Mouse (Mus musculus) spleen, postnatal 36 days (tissue): ENCODE measurements around the gene Olfr15.
"Not testable (repeated sequence)": the region's sequence is repeated elsewhere in the genome, so short reads cannot be mapped to it uniquely, and the experiment has no call there.

ENCODE experiments used
- DNase-seq, 2 experiments: peaks; one replicate each; pipeline ENCODE4 v3.0.0; 2022; ENCODE audit warnings: low spot score in 2 of 2, mixed read lengths in 1 of 2

The Olfr15 gene

DNA sequence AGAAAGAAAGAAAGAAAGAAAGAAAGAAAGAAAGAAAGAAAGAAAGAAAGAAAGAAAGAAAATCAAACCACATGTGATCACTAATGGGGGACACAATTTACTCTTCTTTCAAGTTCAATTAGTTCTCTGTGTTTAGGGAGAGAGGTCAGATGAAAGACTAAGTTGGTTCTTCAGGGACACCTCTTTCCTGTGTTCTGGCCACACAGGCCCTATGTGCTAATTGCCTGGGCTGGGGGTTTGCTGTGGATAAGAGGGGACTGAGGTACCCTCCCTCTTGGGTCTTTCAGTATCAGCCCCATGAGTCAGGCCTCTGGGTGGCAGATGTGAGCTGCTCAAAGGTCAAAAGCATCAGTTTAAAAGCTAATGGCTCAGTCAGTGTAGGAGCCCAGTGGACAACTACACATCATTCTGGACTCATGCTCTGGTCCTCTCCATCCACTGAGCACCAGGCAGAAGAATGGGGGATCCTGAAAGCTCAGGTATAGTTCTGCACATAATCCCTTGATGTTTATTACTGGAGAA, at the start of gene Olfr15:
Gene Olfr15 (plus strand): TSS at position 291 of the 522 bp plus-strand sequence.
- no peak for DNase-seq

DNA sequence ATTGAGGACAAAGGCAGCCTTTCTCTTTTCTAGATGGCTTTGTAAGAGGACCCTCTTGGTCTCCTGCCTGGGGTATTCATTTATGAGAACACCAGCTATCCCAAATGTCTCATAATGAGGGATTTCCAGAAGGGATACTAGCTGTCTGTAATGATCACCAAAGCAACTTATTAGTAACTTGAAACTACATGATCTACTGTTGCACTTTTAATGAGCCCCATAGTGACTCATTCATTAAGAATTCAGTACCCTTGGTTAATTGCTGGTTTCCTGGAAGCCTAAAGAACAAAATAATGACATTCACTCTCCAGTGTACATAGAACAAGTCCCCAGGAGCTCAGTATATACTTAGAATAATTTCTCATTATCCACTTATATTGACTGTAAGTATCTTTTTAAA, 49.4 kb upstream of the Olfr15 start:
- DNase-seq = no peak

DNA sequence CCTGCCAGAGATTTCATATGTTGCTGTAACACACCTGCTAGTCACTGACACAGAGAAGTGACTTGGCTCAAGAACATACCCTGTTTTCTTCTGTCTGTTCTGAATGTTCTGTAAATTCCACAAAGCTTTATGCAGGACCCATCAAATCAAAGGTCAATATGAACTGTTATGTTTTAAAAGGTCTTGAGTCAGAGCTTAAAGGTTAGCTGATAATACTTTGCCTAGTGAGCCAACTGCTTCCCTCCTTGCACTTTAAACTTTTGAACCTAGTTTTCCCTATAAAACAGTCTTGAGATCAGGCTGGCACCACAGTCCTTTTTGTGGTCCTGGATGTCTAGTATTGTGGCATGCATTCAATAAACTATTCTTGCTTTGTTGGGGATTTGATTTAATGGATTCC, 42.3 kb upstream of the Olfr15 start:
- no peak for DNase-seq

DNA sequence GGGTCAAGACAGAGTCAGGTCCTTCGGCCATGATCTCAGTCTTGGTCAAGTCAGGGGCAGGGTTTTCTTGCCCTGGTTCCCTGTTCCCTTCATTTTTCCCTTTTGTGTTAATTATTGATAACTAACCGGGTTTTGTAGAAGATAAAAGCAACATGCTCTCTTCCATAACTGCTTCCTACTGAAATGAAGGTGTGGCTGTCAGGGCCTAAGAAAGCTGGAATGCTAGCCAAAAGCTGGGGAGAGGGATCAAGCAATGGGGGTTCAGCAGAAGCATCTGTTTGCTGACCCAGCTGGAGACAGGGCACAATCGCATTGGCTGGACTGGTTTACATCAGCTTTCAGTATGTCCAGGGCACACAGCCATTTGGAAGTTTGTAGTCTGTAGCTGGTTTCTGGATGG, 22.5 kb upstream of the Olfr15 start:
- no peak for DNase-seq

DNA sequence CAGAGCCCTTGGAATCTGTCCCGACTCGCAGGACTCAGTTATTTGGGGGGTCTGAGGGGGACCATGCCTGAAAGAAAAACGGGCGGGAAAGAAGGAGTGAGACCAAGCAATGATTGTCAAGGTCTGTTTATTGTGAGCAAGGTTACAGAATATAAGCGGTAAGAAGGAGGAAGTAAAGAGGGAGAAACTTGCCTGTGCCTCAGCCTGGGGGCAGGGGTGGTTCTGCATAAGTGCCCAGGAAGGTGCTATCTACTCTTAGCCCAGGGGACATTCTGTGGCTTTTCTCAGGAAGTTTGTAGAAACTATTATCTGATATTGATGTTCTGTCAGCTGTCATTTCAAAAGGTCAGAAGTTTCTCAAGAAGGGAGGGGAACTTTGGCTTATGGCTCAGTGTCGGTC, 16.0 kb upstream of the Olfr15 start:
- DNase-seq = peak; percentile 77 to 78

DNA sequence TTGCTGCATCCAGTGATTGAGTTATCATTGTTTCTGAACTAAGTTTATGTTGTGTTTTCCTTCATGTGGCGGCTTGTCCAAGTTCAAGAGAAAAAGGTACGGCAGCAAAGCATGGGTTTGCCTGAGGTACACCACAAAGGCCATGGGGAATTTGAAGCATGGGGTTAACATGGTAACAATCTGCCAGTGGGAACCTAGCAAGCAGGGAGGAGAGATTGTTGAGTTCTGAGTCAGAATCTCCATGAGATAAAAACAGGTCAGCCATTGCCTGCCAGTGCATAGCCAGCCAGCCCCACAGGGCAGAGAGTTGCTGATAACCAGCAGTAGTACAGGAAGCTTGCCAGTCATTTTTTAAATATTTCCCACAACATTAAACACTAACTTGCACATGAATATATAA, 10.5 kb upstream of the Olfr15 start:
- no peak for DNase-seq

DNA sequence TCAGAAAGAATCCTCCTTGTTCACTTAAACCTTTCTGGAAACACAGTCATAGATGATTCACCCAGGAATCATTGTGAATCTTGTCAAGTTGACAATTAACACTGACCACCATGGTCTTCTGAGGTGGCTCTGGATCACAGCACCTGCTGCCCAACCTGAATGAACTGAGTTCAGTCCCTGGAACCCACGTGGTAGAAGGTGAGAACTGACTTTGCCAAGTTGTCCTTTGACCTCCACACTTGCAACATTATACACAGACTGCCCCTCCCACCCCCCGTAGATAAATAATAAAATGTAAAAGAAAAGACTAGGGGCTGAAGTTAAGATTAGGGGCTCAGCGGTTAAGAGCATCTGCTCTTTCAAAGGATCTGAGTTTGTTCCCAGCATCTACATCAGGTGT, 2.7 kb upstream of the Olfr15 start:
- DNase-seq = no peak

DNA sequence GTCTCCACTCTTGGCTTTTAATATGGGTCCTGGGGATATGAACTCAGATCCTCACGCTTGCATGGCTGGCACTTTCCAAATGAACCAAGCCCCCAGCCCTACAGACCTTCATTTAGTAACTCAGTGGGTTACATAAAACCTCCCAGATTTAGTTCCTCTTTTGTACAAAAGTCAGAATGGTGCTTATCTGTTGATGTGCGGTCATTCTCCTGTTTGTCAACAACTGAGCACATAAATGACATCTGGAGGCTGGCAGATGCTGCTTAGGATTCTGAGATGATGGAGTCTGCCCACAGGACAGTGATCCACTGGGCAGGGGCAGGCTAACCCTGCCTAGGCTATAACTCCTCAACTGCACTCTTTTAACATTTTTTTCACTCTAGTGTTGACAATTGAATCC, 951 bp upstream of the Olfr15 start:
- DNase-seq = no peak

DNA sequence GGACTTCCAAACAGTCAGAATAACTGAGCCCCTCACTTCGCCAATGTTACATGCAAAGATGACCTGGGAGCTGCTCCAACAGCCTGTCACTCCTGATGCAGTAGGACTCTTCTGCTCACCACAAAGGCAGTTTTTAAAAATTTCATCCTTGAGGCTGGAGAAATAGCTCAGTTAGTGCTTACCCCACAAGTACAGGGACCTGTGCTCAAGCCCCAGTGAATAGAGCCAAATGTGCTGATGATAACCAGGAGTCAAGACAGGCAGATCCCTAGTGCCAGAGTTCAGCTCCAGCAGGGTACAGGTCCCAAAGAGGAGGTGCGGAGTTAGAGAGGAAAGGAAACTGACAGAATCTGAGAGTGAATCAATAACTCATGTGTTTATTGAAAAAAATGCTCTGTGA, 4.8 kb downstream of the Olfr15 start:
- DNase-seq = no peak

DNA sequence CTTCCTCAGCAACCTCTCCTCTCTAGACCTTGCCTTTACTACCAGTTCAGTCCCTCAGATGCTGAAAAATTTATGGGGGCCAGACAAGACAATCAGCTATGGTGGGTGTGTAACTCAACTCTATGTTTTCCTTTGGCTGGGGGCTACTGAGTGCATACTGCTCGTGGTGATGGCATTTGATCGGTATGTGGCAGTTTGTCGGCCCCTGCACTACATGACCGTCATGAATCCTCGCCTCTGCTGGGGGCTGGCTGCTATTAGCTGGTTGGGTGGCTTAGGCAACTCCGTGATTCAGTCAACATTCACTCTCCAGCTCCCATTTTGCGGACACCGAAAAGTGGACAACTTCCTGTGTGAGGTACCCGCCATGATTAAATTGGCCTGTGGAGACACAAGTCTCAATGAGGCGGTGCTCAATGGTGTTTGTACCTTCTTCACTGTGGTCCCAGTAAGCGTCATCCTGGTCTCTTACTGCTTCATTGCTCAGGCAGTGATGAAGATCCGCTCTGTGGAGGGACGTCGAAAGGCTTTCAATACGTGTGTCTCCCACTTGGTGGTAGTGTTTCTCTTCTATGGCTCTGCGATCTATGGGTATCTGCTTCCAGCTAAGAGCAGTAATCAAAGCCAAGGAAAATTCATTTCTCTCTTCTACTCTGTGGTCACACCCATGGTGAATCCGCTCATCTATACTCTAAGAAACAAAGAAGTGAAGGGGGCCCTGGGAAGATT, 8.6 kb downstream of the Olfr15 start:
- DNase-seq = no peak

DNA sequence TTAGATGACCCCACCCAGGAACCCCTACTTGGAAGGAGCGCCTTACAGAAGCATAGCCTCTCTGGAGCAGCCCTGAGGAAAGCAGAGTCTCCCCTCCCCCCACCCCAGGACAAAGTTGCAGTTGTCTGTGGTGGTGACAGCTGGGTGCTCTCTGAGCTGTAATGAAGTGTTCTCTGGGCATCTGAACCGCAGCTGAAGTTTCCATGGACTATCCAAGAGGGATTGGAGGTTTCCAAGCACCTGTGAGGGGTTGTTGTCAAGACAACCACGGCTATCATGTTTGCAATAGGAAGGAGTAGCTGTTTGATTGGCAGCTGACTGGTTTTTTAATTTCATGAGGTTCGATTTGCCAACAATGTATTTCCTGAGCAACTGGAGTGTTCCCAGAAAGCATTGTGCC, 12.3 kb downstream of the Olfr15 start:
- no peak for DNase-seq

DNA sequence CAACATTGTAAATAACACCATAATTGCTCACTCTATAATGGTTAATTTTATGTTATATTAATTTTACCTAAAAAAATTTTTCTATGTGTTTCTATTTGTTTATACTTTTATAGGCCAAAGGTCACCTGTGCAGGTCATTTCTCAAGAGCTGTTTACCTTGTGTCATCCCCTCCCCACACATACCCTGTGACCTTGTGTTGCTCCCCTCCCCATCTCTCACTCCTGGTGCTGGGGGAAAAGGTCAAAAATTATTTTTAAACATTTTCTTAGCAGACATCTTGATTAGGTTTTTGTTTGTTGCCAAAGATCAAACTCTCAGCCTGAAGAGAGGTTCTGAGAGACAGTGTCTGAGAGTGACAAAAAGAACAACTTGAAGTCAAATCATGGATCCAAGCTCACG, 13.1 kb downstream of the Olfr15 start:
- DNase-seq = no peak

DNA sequence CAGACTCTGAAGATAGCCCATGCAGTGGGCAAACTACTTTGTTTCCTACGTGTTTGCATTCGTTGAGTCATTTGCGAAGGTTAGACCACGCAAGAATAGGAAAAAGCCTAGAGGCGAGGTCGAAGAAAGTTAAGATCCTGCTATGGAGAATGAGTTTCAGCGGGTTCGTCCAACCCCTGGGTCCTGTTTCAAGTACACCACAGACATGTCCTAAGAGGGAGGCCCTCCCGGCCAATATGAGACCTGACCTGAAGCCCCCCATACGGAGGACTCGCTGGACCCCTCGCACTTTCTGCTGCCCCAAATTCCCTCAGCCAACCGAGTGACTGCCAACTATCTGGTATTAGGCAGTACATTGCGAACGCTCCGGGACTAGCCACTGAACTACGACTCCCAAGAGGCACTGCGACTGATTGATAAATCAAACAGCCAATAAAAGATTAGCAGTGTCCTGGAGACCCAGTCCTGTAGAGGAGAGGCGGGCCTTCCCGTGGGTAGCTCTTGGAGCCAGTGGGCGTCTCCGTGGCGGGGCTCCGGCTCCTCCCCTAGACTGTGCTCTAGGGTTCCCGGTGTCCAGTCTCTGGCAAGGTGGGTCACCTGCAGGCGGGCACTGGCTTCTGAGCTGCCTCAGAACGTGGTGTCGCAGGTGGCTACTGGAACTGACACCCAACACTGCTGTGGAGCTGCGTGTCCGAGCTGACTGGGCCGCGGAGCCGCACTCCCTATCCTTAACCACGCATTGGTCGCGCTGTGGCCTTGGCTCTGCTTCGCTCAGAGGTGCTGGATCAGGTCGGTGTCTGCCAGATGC, 16.2 kb downstream of the Olfr15 start, which contains the start of gene Zfp174:
Gene Zfp174 (plus strand): TSS at position 558 of the 808 bp plus-strand sequence.
- DNase-seq = peak; percentile 95

DNA sequence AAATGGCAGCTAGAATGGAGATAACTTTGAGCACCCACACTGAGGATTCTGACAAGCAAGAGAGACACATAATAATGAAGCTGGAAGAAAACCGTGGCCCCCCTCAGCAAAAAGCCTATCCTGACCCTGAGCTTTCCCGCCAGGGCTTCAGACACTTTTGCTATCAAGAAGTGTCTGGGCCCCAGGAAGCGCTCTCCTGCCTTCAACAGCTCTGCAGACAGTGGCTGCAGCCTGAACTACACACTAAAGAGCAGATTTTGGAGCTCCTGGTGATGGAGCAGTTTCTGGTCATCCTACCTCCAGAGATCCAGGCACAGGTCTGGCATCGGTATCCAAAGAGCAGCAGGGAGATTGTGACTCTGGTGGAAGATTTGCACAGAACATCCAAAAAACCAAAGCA, 17.2 kb downstream of the Olfr15 start:
- DNase-seq = no peak

DNA sequence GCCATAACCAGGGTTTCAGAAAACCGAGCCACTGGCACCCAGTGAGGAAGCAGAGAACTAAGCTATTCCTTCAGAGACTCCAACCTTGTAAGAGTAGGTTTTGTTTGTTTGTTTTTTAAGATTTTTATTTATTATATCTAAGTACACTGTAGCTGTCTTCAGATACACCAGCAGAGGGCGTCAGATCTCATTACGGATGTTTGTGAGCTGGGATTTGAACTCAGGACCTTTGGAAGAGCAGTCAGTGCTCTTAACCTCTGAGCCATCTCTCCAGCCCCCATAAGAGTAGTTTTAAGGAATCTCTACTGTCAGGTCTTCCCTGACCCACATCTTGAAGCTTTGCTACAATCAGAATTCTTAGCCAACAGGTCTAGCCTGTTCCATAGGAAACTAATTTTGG, 17.7 kb downstream of the Olfr15 start:
- no peak for DNase-seq

DNA sequence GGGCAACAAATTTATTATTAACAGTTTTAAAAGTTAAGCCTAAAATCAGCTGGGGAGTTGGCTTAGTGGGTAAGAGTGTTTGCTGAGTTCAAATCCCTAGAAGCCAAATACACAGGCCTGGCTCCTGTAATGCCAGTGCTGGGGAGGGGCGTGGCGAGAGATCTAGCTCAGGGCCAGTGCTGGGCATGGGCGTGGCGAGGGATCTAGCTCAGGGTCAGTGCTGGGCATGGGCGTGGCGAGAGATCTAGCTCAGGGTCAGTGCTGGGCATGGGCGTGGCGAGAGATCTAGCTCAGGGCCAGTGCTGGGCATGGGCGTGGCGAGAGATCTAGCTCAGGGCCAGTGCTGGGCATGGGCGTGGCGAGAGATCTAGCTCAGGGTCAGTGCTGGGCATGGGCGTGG, 20.6 kb downstream of the Olfr15 start:
- not testable (repeated sequence) for DNase-seq

DNA sequence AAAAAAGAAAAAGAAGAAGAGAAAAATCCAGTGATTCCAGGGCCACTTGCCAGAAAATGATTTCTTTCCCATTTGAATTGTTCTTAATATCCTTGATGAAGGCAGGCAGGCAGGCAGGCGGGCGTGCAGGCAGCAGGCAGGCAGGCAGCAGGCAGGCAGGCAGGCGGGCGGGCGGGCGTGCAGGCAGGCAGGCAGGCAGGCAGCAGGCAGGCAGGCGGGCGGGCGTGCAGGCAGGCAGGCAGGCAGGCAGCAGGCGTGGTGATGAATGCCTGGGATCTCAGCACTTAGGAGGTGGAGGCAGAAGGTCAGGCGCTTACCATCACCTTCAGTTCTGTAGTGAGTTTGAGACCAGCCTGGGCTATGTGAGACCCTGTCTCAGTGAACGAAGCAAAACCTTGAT, 21.9 kb downstream of the Olfr15 start:
- DNase-seq = no peak

DNA sequence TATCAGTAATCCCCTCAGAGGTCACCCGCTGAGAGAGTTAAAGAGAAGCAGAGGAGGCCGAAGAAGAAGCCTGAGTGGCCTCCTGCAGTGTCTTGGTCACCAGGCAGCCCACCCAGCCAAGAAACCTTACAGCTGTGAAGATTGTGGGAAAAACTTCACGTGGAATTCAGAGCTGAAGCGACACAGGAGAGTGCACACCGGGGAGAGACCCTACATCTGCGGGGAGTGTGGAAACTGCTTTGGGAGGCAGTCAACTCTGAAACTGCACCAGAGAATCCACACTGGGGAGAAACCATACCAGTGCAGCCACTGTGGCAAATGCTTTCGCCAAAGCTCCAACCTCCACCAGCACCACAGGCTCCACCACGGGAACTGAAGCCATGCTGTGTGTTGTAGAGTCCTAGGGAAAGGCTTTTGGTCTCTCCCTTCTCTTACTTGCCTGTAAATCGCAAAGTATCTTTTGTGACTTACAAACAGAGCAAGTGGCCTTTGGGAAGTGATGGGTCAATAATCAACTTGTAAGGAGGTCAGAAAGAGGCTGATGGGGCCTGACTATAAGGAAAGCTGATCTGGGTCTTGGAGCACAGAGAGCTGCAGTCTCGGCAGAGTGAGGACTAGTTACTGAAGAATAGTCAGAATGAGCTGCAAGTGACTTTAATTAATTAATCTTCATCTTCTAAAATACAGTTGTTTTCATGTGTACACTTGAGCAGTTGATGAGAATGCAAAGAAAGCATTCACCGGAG, 23.9 kb downstream of the Olfr15 start:
- no peak for DNase-seq

DNA sequence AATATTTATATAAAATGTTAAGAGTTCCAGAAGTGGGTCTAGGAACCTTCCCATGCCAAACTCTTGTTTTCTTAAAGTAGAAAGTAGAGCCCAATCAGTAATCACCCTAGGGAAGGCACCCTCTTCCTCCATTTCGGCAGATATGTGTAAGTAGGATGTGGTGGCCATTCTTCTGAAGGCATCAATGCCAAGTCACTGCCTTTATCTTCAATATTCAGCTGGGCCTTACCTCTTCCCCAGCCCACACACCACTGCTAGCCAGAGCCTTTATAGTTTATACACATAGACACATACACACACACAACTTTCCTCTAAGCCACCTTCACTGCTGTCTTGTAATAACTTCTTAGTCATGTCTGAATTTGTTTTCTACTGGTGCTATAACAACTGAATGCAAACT, 25.1 kb downstream of the Olfr15 start:
- DNase-seq = no peak

DNA sequence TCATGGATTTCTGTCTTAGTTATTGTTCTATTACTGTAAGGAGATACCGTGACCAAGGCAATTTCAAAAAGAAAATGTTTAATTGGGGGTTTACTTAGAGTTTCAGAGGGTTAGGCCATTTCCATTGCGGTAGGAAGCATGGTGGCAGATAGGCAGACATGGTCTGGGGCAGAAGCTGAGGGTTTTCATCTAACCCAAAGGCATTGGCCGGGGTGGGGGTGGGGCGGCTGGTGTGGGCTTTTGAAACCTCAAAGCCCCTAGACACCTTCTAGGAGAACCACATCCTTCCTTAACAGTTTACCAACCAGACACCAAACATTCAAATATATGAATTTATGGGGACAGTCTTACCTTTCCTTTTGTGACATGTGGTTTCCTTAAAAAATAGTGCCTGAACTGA, 28.6 kb downstream of the Olfr15 start:
- DNase-seq = no peak

DNA sequence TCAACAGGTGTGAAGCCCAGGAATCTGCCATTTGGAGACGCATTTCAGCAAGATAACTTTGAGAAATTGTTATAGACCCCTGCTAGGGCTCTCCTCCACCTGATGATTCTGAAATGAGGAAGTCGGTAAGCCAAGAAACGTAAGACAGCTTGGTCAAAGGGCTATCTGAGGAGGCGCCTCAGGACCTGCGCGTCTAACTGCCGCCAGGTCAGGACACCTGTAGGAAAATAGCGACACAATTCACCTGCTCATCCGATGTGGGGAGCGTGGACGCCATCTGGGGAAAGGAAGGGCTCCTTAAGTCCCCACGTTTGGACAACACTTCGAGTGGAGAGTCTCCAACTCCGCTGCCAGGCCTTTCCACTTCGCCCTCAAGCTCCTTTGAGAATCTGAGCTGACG, 41.1 kb downstream of the Olfr15 start:
- no peak for DNase-seq
